In genomic region chr2:72493039-72493438, GRCm38 (mm10) we compare ENCODE assay signal across 11 mouse cellular contexts. TPM values are rescaled to one million over a fixed set of nuclear protein-coding genes. Genes with fewer than 3 reads are reported as not detected.
A peak's percentile ranks its signal among the peaks of the same experiment; 100 is the strongest.
DNase-seq lines count a peak whose midpoint lies in the region; ATAC-seq and TF ChIP-seq lines count a peak whose summit lies in the region.
"Had no signal": no experiment of that assay in that cellular context is flagged by ENCODE, and none has a peak within 500 bp of the region (broad histone marks: within the 10 kb centered on the region; RNA-seq: fewer than 3 reads in every experiment).

No protein-coding gene starts in this region.

- H3K4me3 ChIP-seq in heart, embryonic 15.5 days, result peak overlapping the region; percentile 18
- peak overlapping the region; percentile 46; the same call in 1 of the 2 replicates for H3K4me3 ChIP-seq in testis, adult 2 months (ENCODE audit: control insufficient read depth, low read depth, low read length)
- H3K4me3 ChIP-seq in liver, embryonic 15.5 days (replicated peaks), result peak overlapping the region; percentile 17; the same call in 1 of the 2 replicates
- H3K4me3 ChIP-seq: limb, embryonic 15.5 days had no signal

- DNase-seq in heart, postnatal 10 days, result no peak
- DNase-seq in testis, postnatal 14 days (ENCODE audit: low spot score), result no peak
- DNase-seq in thymus, postnatal 36 days, result peak; percentile 19 to 24
- no peak for DNase-seq in kidney, postnatal 36 days
- DNase-seq in adipocyte (ENCODE audit: low spot score), result no peak
- DNase-seq: adrenal gland, postnatal 10 days; cerebellum, adult 9-11 months had no signal

- no peaks in the 10 kb centered on the region for H3K36me3 ChIP-seq in heart, embryonic 15.5 days
- H3K36me3 ChIP-seq in testis, adult 2 months (ENCODE audit: control insufficient read depth, insufficient read depth, low read length), result no peaks in the 10 kb centered on the region
- no peaks in the 10 kb centered on the region for H3K36me3 ChIP-seq in liver, embryonic 15.5 days (replicated peaks)
- H3K36me3 ChIP-seq: limb, embryonic 15.5 days had no signal

- no peak overlapping the region for H3K27ac ChIP-seq in heart, embryonic 15.5 days
- H3K27ac ChIP-seq in testis, adult 2 months (ENCODE audit: control insufficient read depth, insufficient read depth, low read depth, low read length), result no peak overlapping the region
- H3K27ac ChIP-seq in liver, embryonic 15.5 days (replicated peaks), result no peak overlapping the region
- H3K27ac ChIP-seq: limb, embryonic 15.5 days had no signal

- H3K9ac ChIP-seq in heart, embryonic 15.5 days, result no peak overlapping the region
- H3K9ac ChIP-seq in liver, embryonic 15.5 days, result no peak overlapping the region
- H3K9ac ChIP-seq: limb, embryonic 15.5 days had no signal

- TF ChIP-seq CTCF in testis, adult 2 months (IDR thresholded peaks at IDR 0.05; ENCODE audit: control insufficient read depth, insufficient read depth, insufficient replicate concordance, low read depth, low read length), result no peak

- peak overlapping the region; percentile 50 for H3K4me2 ChIP-seq in heart, embryonic 15.5 days
- H3K4me2 ChIP-seq in liver, embryonic 15.5 days, result peak overlapping the region; percentile 39
- H3K4me2 ChIP-seq: limb, embryonic 15.5 days had no signal

- 0 out of 2 replicates have a peak, but pooled peaks cover 3% of the 10 kb centered on the region for H3K4me1 ChIP-seq in heart, embryonic 15.5 days (replicated peaks)
- peaks cover 4% of the 10 kb centered on the region for H3K4me1 ChIP-seq in testis, adult 2 months (ENCODE audit: control insufficient read depth, insufficient read depth, low read length)
- H3K4me1 ChIP-seq in liver, embryonic 15.5 days (replicated peaks), result no peaks in the 10 kb centered on the region
- H3K4me1 ChIP-seq: limb, embryonic 15.5 days had no signal

- H3K9me3 ChIP-seq in heart, embryonic 15.5 days (replicated peaks), result no peaks in the 10 kb centered on the region
- H3K9me3 ChIP-seq in liver, embryonic 15.5 days (replicated peaks), result no peaks in the 10 kb centered on the region
- H3K9me3 ChIP-seq: limb, embryonic 15.5 days had no signal

- no peaks in the 10 kb centered on the region for H3K27me3 ChIP-seq in heart, embryonic 15.5 days
- H3K27me3 ChIP-seq in testis, adult 2 months (ENCODE audit: control insufficient read depth, insufficient read depth, low read length), result no peaks in the 10 kb centered on the region
- peaks cover 17% of the 10 kb centered on the region for H3K27me3 ChIP-seq in liver, embryonic 15.5 days
- H3K27me3 ChIP-seq: limb, embryonic 15.5 days had no signal

- intact Hi-C loops in heart, postnatal 10 days (cut with DNase I), result no loop called here

- no peak for ATAC-seq in heart, embryonic 15.5 days (replicated peaks; ENCODE audit: insufficient number of reproducible peaks, insufficient read depth, low FRiP score, low read depth)
- ATAC-seq in liver, embryonic 15.5 days (ENCODE audit: insufficient read depth), result no peak

- 25% methylated on average over 14 of the region's 14 CpGs for WGBS in heart, embryonic 15.5 days
- WGBS in liver, embryonic 15.5 days (ENCODE audit: insufficient replicate concordance), result 11% methylated on average over 14 of the region's 14 CpGs

- TF ChIP-seq POLR2A in testis, adult 2 months (IDR thresholded peaks at IDR 0.05; ENCODE audit: control insufficient read depth, low read depth, low read length), result no peak

RNA-seq across cellular contexts. Expression of gene Cdca7, which starts 17.1 kb away (rescaled TPM):
- polyA plus RNA-seq in heart, embryonic 15.5 days (2015; fragmentation: Nextera tagmentation; extraction: Ambion mirVana), result 33.7 and 59.8 TPM in 2 replicates
- 10 to 100 TPM in 1 of 2 experiments, 1 to 10 TPM in 1; 6.7 to 10.6 TPM for total RNA-seq in heart, postnatal 10 days (2021)
- 6.1 TPM in 2 replicates for polyA plus RNA-seq in testis, adult 2 months (2012; rRNA removed)
- 45.1 and 45.5 TPM in 2 replicates for polyA plus RNA-seq in liver, embryonic 15.5 days (2015; fragmentation: Nextera tagmentation; extraction: Ambion mirVana)

Comparison
In these comparisons a context has a peak if more than half of its experiments do, and no peak if none do; other contexts are left out.
1. DNase-seq: peak in thymus, postnatal 36 days (2 of 2); none in heart, postnatal 10 days (0 of 2), testis, postnatal 14 days (single experiment), kidney, postnatal 36 days (0 of 2) and adipocyte (single experiment).
2. Peak in every context shown above with its lines, with median percentiles within 50 percentile points of each other: H3K4me3 ChIP-seq.